Mouse (Mus musculus): ENCODE data around the gene Snd1.

The Snd1 gene

GRCm38 (mm10) chr6:28982817-28983216, 507.9 kb downstream of the Snd1 start:
- no peak for DNase-seq
